Mouse (Mus musculus) intestine, postnatal 0 days (tissue): ENCODE results near the gene Slc1a1. TPM values are rescaled to one million over a fixed set of nuclear protein-coding genes. Genes with fewer than 3 reads are reported as not detected.

Source experiments
- ATAC-seq: fragments of 200-750 bp; cut with Nextera tagmentation; 2 replicates; pipeline ENCODE4 v1.8.0; 2017; ENCODE audit warnings: mild to moderate bottlenecking, moderate TSS enrichment, moderate library complexity
- H3K27ac ChIP-seq: fragments of 300-500 bp; sonication (generic); 2 replicates; pipeline ENCODE4 v1.5.1; 2014; ENCODE audit warnings: mild to moderate bottlenecking, low read depth, low read length, moderate library complexity
- H3K27me3 ChIP-seq: fragments of 300-500 bp; sonication (generic); replicated peaks from 2 replicates; pipeline ENCODE4 v1.6.1; 2014; ENCODE audit warnings: low read length, mixed read lengths; ENCODE audit not compliant: control insufficient read depth, insufficient read depth
- H3K36me3 ChIP-seq: fragments of 300-500 bp; sonication (generic); 2 replicates; pipeline ENCODE4 v1.6.1; 2014; ENCODE audit warnings: mild to moderate bottlenecking, moderate library complexity; ENCODE audit not compliant: control insufficient read depth, insufficient read depth
- H3K4me1 ChIP-seq: fragments of 300-500 bp; sonication (generic); replicated peaks from 2 replicates; pipeline ENCODE4 v1.6.1; 2014; ENCODE audit warnings: antibody characterized with exemption, low read length, mixed read lengths; ENCODE audit not compliant: control insufficient read depth, insufficient read depth
- H3K4me2 ChIP-seq: fragments of 300-500 bp; sonication (generic); replicated peaks from 2 replicates; pipeline ENCODE4 v1.6.1; 2014; ENCODE audit warnings: low read depth, mild to moderate bottlenecking, moderate library complexity
- H3K4me3 ChIP-seq: fragments of 300-500 bp; sonication (generic); 2 replicates; pipeline ENCODE4 v1.5.1; 2014; ENCODE audit warnings: low read depth, low read length
- H3K9ac ChIP-seq: fragments of 300-500 bp; sonication (generic); 2 replicates; pipeline ENCODE4 v1.6.1; 2014; ENCODE audit warnings: mild to moderate bottlenecking, low read depth, low read length
- H3K9me3 ChIP-seq: fragments of 300-500 bp; sonication (generic); 2 replicates; pipeline ENCODE4 v1.6.1; 2016; ENCODE audit warnings: mixed run types; ENCODE audit not compliant: control insufficient read depth
- CTCF ChIP-seq: sonication (generic); IDR thresholded peaks from 2 replicates; pipeline ENCODE4 v1.5.1; 2016; ENCODE audit warnings: low read depth, mild to moderate bottlenecking, control low read depth, antibody characterized with exemption, moderate library complexity
- WGBS: fragments of 180-500 bp; shearing (Covaris S2); extraction: QIAGEN DNeasy Blood & Tissue Kit; methylation state at CpG from one replicate; pipeline ENCODE4 v1.1.7; 2014; 5-methylcytosine and 5-hydroxymethylcytosine counted together
- polyA plus RNA-seq: library from polyadenylated mRNA; unstranded; fragments of >200 nt; fragmentation: Nextera tagmentation; extraction: Ambion mirVana; gene quantifications from 2 replicates; pipeline ENCODE4 v1.2.1, GENCODE M21; 2015

Slc1a1 gene
- polyA plus RNA-seq, 1 experiment from 2014 or later, result 2.2 TPM

DNA sequence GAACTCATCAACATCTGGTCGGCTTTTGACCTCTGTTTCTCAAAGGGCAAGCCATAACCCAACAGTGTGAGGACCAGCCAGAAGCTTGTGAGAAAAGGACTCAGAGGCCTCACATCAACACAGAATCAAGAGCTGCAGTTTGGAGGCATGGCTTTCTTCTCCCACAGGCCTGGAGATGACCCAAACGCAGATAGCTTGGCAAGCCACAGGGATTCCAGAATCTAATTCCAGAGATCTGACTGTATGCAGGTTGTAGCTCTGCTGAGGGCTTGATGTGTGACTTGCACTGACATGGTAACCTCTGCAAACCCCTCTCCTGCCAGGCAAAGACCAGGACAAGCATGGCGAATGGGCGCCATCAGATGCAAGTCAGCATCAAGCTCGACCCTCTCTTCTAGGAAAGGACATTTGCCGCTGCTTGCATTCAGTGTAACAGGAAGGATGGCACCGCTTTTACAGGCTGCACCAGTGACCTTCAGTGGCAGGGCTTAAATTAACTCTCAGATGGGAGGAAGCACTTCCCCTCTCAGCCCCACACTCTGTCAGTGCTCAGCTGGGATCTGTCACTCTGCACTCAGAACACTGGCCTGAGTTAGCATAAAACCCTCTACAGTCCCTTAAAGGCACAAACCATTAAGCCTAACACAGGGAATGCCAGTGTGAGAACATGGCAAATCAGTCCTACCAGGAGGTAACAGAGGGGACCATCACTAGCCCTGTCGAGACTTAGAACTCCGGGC is 105.5 kb downstream of the Slc1a1 start:
- Histone ChIP-seq H3K4me2 (no peak overlapping the region), H3K27me3 (no peaks in the 10 kb centered on the region; the same call in 1 of the 2 replicates), H3K4me3 (no peak overlapping the region), H3K9me3 (no peaks in the 10 kb centered on the region), H3K36me3 (no peaks in the 10 kb centered on the region), H3K4me1 (no peaks in the 10 kb centered on the region), H3K27ac (no peak overlapping the region), H3K9ac (no peak overlapping the region)
- no peak for ATAC-seq
- WGBS, result 70% methylated on average over 9 of the region's 9 CpGs
- no peak for TF ChIP-seq CTCF

DNA sequence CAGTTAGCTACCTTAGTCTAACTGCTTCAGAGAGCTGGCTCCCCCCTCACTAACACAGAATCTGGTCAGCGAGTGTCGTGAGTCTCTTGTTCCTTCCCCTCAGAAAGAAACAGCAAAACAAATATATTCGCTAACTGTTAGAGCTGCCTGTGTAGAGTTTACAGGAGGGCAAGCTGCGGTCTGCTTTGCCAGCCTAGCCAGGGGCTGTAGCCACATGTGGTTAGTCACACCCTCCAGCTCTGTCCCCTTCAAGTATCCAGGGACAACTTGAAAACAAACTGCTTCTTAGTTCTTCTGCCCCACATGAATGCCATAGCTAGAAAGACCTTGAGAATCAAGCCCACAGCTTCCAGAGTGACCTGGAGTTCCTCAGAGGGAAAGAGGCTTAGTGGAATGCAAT is 106.4 kb downstream of the Slc1a1 start:
- Histone ChIP-seq H3K4me3 (no peak overlapping the region), H3K27ac (no peak overlapping the region), H3K9me3 (no peaks in the 10 kb centered on the region), H3K4me2 (no peak overlapping the region), H3K27me3 (no peaks in the 10 kb centered on the region; the same call in 1 of the 2 replicates), H3K9ac (no peak overlapping the region), H3K4me1 (no peaks in the 10 kb centered on the region), H3K36me3 (no peaks in the 10 kb centered on the region)
- no peak for ATAC-seq
- no peak for TF ChIP-seq CTCF
- 68% methylated on average over 4 of the region's 4 CpGs for WGBS

DNA sequence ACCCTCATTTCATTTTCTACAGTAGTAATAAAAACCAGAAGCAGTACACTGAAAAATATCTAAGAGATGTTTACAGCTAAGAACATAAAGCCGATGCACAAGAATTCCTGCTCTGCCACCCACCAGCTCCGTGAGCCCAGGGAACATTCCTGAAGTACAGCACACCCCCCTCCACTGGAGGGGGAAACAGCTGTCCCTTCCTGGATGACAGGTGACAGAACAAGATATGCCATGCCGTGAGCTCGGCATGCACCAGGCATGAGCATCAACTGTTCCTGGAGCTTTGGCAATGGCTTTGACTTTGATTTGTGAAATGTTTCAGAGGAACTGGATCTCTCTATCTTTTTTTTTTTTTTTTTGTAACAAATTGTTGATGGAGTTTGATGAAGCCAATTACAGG is 111.9 kb downstream of the Slc1a1 start:
- no peak for TF ChIP-seq CTCF
- 43% methylated on average over 4 of the region's 4 CpGs for WGBS
- no peak for ATAC-seq
- Histone ChIP-seq H3K27ac (no peak overlapping the region), H3K4me2 (no peak overlapping the region), H3K9me3 (0 out of 2 replicates have a peak, but pooled peaks cover 3% of the 10 kb centered on the region), H3K36me3 (no peaks in the 10 kb centered on the region), H3K27me3 (no peaks in the 10 kb centered on the region), H3K9ac (no peak overlapping the region), H3K4me1 (no peaks in the 10 kb centered on the region), H3K4me3 (no peak overlapping the region)

DNA sequence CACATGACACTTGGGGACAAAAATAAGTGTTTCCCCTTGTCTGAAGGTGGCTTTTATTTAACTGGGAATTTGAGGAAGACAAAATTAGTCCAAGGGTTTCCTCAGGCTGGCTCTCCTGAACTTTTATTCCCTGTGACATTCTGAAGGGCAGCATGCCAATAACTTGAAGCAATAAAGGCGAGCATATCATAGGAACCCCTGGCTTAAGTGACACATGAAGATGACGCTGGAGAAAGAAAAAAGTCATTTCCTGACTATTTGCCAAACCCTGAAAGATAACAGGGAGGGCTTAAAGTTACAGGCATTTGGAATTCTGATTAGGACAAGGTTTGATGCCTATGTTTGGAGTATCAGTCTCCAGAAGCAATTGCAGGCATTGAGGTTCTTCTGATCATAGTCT is 112.5 kb downstream of the Slc1a1 start:
- Histone ChIP-seq H3K9me3 (0 out of 2 replicates have a peak, but pooled peaks cover 3% of the 10 kb centered on the region), H3K4me2 (no peak overlapping the region), H3K4me3 (no peak overlapping the region), H3K27me3 (no peaks in the 10 kb centered on the region), H3K27ac (no peak overlapping the region), H3K9ac (no peak overlapping the region), H3K4me1 (no peaks in the 10 kb centered on the region), H3K36me3 (no peaks in the 10 kb centered on the region)
- TF ChIP-seq CTCF, result no peak
- WGBS, result 24% methylated on average over 2 of the region's 2 CpGs
- no peak for ATAC-seq

DNA sequence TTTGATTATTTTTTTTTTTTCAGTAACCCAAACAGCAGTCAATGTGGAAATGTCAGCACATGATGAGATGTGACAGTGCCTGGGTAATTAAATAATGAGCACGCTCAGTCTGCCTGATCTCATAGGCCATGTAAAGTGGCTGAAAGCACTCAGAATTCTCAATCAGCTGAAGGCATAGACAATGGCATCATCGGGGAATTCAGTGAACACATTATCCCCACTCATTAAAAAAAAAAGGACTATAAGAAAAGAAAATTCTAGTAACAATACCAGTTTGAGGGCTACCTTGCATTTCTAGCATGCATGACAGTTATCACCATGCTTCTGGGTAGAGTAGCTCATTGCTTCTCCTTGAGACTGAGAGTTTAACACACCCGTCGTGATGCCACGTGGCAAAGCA is 116.4 kb downstream of the Slc1a1 start:
- 85% methylated on average over 5 of the region's 5 CpGs for WGBS
- Histone ChIP-seq H3K27ac (no peak overlapping the region), H3K27me3 (no peaks in the 10 kb centered on the region), H3K9ac (no peak overlapping the region), H3K4me1 (no peaks in the 10 kb centered on the region), H3K4me2 (no peak overlapping the region), H3K36me3 (no peaks in the 10 kb centered on the region), H3K9me3 (0 out of 2 replicates have a peak, but pooled peaks cover 3% of the 10 kb centered on the region), H3K4me3 (no peak overlapping the region)
- TF ChIP-seq CTCF, result no peak
- no peak for ATAC-seq

DNA sequence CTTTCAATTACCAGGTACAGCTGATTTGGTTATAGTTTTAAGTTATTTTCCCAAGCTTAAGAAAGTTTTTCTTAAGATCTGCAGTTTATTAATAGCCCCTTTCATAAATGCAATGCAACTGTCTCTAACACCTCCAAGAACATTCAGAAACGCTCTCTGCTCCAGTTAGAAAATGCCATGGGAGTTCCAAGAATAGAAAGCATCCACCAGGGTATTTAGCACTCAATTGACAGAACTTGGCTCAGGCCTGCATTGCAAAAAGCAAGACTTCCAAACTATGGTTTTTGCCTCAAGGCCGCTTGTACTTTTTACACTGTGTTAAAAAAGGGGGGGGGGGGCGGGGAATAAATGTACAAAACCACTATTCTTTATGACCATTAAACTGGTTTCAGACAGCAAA is 128.3 kb downstream of the Slc1a1 start:
- WGBS, result 60% methylated on average over 3 of the region's 3 CpGs
- H3K9ac ChIP-seq, result no peak overlapping the region
- peak overlapping the region; percentile 93 for H3K4me2 ChIP-seq
- H3K27me3 ChIP-seq, result no peaks in the 10 kb centered on the region
- no peaks in the 10 kb centered on the region for H3K9me3 ChIP-seq
- no peak for ATAC-seq
- H3K36me3 ChIP-seq, result no peaks in the 10 kb centered on the region
- no peak for TF ChIP-seq CTCF
- no peak overlapping the region for H3K27ac ChIP-seq
- H3K4me1 ChIP-seq, result no peaks in the 10 kb centered on the region
- no peak overlapping the region for H3K4me3 ChIP-seq
